Mouse (Mus musculus) forebrain, embryonic 11.5 days (tissue): Measurements from ENCODE around the gene Mamdc2. TPM values are rescaled to one million over a fixed set of nuclear protein-coding genes. Genes with fewer than 3 reads are reported as not detected.
A peak's percentile ranks its signal among the peaks of the same experiment; 100 is the strongest.
"Not testable (repeated sequence)": the region's sequence is repeated elsewhere in the genome, so short reads cannot be mapped to it uniquely, and the experiment has no call there.

Experiments
- ATAC-seq: fragments of 200-750 bp; cut with Nextera tagmentation; replicated peaks from 2 replicates; pipeline ENCODE4 v1.8.0; 2017; ENCODE audit warnings: moderate TSS enrichment; ENCODE audit not compliant: low FRiP score
- DNase-seq: peaks from one replicate; pipeline ENCODE4 v3.0.0-alpha.2; 2017; ENCODE audit warnings: low spot score
- H3K27ac ChIP-seq: fragments of 300-500 bp; sonication (generic); 2 replicates; pipeline ENCODE4 v1.5.1; 2014; ENCODE audit warnings: low read depth, low read length
- H3K27me3 ChIP-seq: fragments of 300-500 bp; sonication (generic); 2 replicates; pipeline ENCODE4 v1.6.1; 2014; ENCODE audit warnings: mild to moderate bottlenecking, low read length, mixed read lengths; ENCODE audit not compliant: control insufficient read depth, insufficient read depth
- H3K36me3 ChIP-seq: fragments of 300-500 bp; sonication (generic); 2 replicates; pipeline ENCODE4 v1.6.1; 2014; ENCODE audit warnings: mild to moderate bottlenecking, low read length, moderate library complexity, mixed read lengths; ENCODE audit not compliant: control insufficient read depth, insufficient read depth
- H3K4me1 ChIP-seq: fragments of 300-500 bp; sonication (generic); replicated peaks from 2 replicates; pipeline ENCODE4 v1.6.1; 2014; ENCODE audit warnings: low read length, mixed read lengths; ENCODE audit not compliant: control insufficient read depth, insufficient read depth
- H3K4me2 ChIP-seq: fragments of 300-500 bp; sonication (generic); 2 replicates; pipeline ENCODE4 v1.6.1; 2014; ENCODE audit warnings: low read depth, mild to moderate bottlenecking, low read length, moderate library complexity, mixed read lengths; ENCODE audit not compliant: severe bottlenecking
- H3K4me3 ChIP-seq: fragments of 300-500 bp; sonication (generic); 2 replicates; pipeline ENCODE4 v1.5.1; 2014; ENCODE audit warnings: low read depth, low read length
- H3K9ac ChIP-seq: fragments of 300-500 bp; sonication (generic); 2 replicates; pipeline ENCODE4 v1.6.1; 2014; ENCODE audit warnings: low read length
- H3K9me3 ChIP-seq: fragments of 300-500 bp; sonication (generic); 2 replicates; pipeline ENCODE4 v1.6.1; 2016; ENCODE audit warnings: low read length, mixed read lengths; ENCODE audit not compliant: control insufficient read depth
- WGBS: fragments of 180-500 bp; shearing (Covaris S2); extraction: QIAGEN DNeasy Blood & Tissue Kit; methylation state at CpG from one replicate; pipeline ENCODE4 v1.1.7; 2014; 5-methylcytosine and 5-hydroxymethylcytosine counted together
- polyA plus RNA-seq: library from polyadenylated mRNA; unstranded; fragments of >200 nt; fragmentation: Nextera tagmentation; extraction: Ambion mirVana; gene quantifications from 2 replicates; pipeline ENCODE4 v1.2.1, GENCODE M21; 2014

Mamdc2 gene
- polyA plus RNA-seq, 1 experiment from 2014 or later = 1.2 TPM

DNA sequence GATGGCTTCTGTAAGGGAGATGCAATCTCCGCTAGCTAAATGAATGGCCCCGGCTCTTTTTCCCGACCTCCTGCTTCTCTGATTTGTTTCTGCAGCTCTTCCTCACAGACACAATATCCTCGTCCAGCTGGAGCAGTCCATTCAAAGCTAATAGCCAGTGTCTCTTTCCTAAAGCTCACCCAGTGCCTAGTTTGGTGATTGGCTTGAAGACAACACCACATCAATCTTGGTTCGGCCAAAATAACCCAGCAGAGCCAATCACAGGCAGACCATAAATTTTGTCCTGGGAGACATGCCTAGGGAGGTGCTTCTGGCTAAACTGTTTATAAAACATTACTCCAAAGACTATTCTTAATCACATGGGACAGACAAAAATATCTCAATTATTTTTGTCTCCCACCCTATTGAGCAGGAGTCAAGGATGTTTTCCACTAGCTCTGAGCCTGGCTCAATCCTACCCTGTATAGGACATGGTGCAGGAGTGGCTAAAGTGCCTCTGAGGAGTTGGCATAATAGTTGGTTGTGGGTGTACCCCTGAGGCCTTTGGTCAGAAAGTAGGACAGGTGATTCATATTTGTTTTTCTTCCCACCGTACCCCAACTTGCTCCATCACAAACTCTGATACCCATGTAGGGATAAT lies 38.5 kb upstream of the Mamdc2 start:
- no peaks in the 10 kb centered on the region for H3K36me3 ChIP-seq
- H3K9me3 ChIP-seq = no peaks in the 10 kb centered on the region
- H3K4me3 ChIP-seq = no peak overlapping the region
- no peak for ATAC-seq
- 83% methylated on average over 6 of the region's 6 CpGs for WGBS
- no peak overlapping the region for H3K27ac ChIP-seq
- no peaks in the 10 kb centered on the region for H3K4me1 ChIP-seq
- H3K4me2 ChIP-seq = no peak overlapping the region
- DNase-seq = no peak
- no peaks in the 10 kb centered on the region for H3K27me3 ChIP-seq
- H3K9ac ChIP-seq = no peak overlapping the region

GRCm38 (mm10) chr19:23485940-23486600 lies 37.8 kb upstream of the Mamdc2 start:
- Histone ChIP-seq H3K4me3 (no peak overlapping the region), H3K27ac (no peak overlapping the region), H3K4me2 (no peak overlapping the region), H3K27me3 (no peaks in the 10 kb centered on the region), H3K4me1 (no peaks in the 10 kb centered on the region), H3K9me3 (no peaks in the 10 kb centered on the region), H3K36me3 (no peaks in the 10 kb centered on the region), H3K9ac (no peak overlapping the region)
- no peak for DNase-seq
- 88% methylated on average over 7 of the region's 7 CpGs for WGBS
- ATAC-seq = no peak

GRCm38 (mm10) chr19:23482571-23482970 lies 34.3 kb upstream of the Mamdc2 start:
- H3K4me1 ChIP-seq, H3K27me3 ChIP-seq, H3K4me3 ChIP-seq, H3K36me3 ChIP-seq, H3K9ac ChIP-seq, H3K4me2 ChIP-seq, H3K9me3 ChIP-seq, DNase-seq, ATAC-seq, H3K27ac ChIP-seq: not testable (repeated sequence)
- 87% methylated on average over 2 of the region's 2 CpGs for WGBS

- no peak overlapping the region for H3K4me3 ChIP-seq
- no peaks in the 10 kb centered on the region for H3K27me3 ChIP-seq
- H3K4me1 ChIP-seq = no peaks in the 10 kb centered on the region; the same call in 1 of the 2 replicates
- ATAC-seq (no peak), DNase-seq (no peak)
- H3K9ac ChIP-seq = no peak overlapping the region
- no peaks in the 10 kb centered on the region for H3K9me3 ChIP-seq
- no peak overlapping the region for H3K27ac ChIP-seq
- H3K36me3 ChIP-seq = no peaks in the 10 kb centered on the region
- no peak overlapping the region for H3K4me2 ChIP-seq
Measured at GRCm38 (mm10) chr19:23479597-23479967, 31.3 kb upstream of the Mamdc2 start.

GRCm38 (mm10) chr19:23478895-23479596 lies 30.8 kb upstream of the Mamdc2 start:
- Histone ChIP-seq H3K27me3 (no peaks in the 10 kb centered on the region), H3K9ac (no peak overlapping the region), H3K9me3 (no peaks in the 10 kb centered on the region), H3K4me3 (no peak overlapping the region), H3K4me2 (no peak overlapping the region), H3K4me1 (no peaks in the 10 kb centered on the region; the same call in 1 of the 2 replicates), H3K27ac (no peak overlapping the region), H3K36me3 (no peaks in the 10 kb centered on the region)
- ATAC-seq (no peak), DNase-seq (peak; percentile 61)
- WGBS = 11% methylated on average over 10 of the region's 10 CpGs

DNA sequence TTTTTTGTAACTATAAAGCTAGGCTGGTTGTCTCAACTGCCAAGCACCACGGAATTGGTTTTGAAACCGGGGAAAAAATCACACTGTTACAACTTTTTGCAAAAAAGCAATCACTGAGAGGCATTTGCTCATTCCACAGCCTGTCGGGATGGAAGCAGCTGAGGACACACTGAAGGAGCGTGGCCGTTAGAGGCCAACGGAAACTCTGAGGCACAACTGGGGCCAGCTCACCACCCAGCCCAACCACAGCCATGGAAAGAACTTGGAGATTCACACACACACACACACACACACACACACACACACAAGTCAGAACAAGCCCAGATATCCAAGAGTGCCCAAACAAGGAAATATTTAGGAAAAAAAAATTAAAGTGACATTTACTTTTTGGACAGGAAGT lies 29.6 kb upstream of the Mamdc2 start:
- Histone ChIP-seq H3K9me3 (no peaks in the 10 kb centered on the region), H3K27ac (no peak overlapping the region), H3K4me2 (no peak overlapping the region), H3K27me3 (no peaks in the 10 kb centered on the region), H3K36me3 (no peaks in the 10 kb centered on the region), H3K9ac (no peak overlapping the region), H3K4me3 (no peak overlapping the region), H3K4me1 (no peaks in the 10 kb centered on the region; the same call in 1 of the 2 replicates)
- WGBS = 80% methylated on average over 6 of the region's 6 CpGs
- no peak for DNase-seq
- ATAC-seq = no peak

DNA sequence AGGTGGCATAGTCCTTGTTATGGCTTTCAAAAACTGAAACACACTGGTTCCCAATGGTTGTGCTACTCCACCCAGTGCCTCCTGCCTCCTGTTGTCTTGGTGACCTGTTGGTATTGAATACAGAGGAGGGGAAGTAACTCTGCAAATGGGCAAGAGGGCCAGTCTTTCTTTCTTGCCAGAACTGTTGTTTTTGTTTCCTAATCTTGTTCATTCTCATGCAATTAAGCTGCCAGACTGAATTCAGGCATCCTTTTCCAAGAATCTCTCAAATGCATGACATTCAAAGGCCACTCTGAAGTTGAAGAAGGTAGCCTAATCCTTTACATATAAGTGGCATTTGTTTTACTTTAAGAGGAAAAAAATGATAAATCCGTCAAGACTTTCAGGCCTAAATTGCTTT lies 19.6 kb upstream of the Mamdc2 start:
- Histone ChIP-seq H3K27me3 (no peaks in the 10 kb centered on the region; the same call in 1 of the 2 replicates), H3K9me3 (no peaks in the 10 kb centered on the region), H3K36me3 (no peaks in the 10 kb centered on the region), H3K4me3 (no peak overlapping the region), H3K4me1 (no peaks in the 10 kb centered on the region), H3K27ac (no peak overlapping the region), H3K4me2 (no peak overlapping the region), H3K9ac (no peak overlapping the region)
- 6% methylated on average over 1 of the region's 1 CpGs for WGBS
- DNase-seq = no peak
- 0 out of 2 replicates have a peak, but pooled peaks have one; percentile 44 for ATAC-seq

GRCm38 (mm10) chr19:23467011-23467410 lies 18.8 kb upstream of the Mamdc2 start:
- 66% methylated on average over 2 of the region's 2 CpGs for WGBS
- H3K9ac ChIP-seq = no peak overlapping the region
- H3K27ac ChIP-seq = no peak overlapping the region
- H3K9me3 ChIP-seq = no peaks in the 10 kb centered on the region
- no peak overlapping the region for H3K4me2 ChIP-seq
- ATAC-seq (no peak), DNase-seq (no peak)
- no peaks in the 10 kb centered on the region; the same call in 1 of the 2 replicates for H3K27me3 ChIP-seq
- no peaks in the 10 kb centered on the region for H3K36me3 ChIP-seq
- H3K4me1 ChIP-seq = no peaks in the 10 kb centered on the region
- H3K4me3 ChIP-seq = no peak overlapping the region
